Mouse (Mus musculus) brain, embryonic 18.5 days (tissue): ENCODE measurements around the gene Prdm15.

Experiments
- DNase-seq: peaks from one replicate; pipeline ENCODE4 v3.0.0-alpha.2; 2012; ENCODE audit warnings: low read depth, low spot score

Gene Prdm15

GRCm38 (mm10) chr16:97819532-97819931 lies 32.1 kb downstream of the Prdm15 start:
- no peak for DNase-seq

GRCm38 (mm10) chr16:97817414-97817813 lies 34.2 kb downstream of the Prdm15 start:
- no peak for DNase-seq

- DNase-seq, result no peak
Observed at GRCm38 (mm10) chr16:97815269-97815668, 36.4 kb downstream of the Prdm15 start.

- DNase-seq, result no peak
Observed at GRCm38 (mm10) chr16:97814060-97814459, 37.6 kb downstream of the Prdm15 start.

- DNase-seq, result no peak
Observed at GRCm38 (mm10) chr16:97808881-97809280, 42.8 kb downstream of the Prdm15 start.

GRCm38 (mm10) chr16:97805646-97806045 lies 46.0 kb downstream of the Prdm15 start:
- DNase-seq, result no peak

- DNase-seq, result peak; percentile 24
Observed at GRCm38 (mm10) chr16:97804680-97805547, 46.7 kb downstream of the Prdm15 start.

- DNase-seq, result no peak
Observed at GRCm38 (mm10) chr16:97797950-97798869, 53.4 kb downstream of the Prdm15 start.

GRCm38 (mm10) chr16:97797212-97797611 lies 54.4 kb downstream of the Prdm15 start:
- DNase-seq, result no peak

GRCm38 (mm10) chr16:97794256-97794655 lies 57.4 kb downstream of the Prdm15 start:
- DNase-seq, result no peak

GRCm38 (mm10) chr16:97783057-97783456 lies 68.6 kb downstream of the Prdm15 start:
- no peak for DNase-seq

GRCm38 (mm10) chr16:97778353-97779025 lies 73.2 kb downstream of the Prdm15 start:
- no peak for DNase-seq

GRCm38 (mm10) chr16:97766501-97766900 lies 85.1 kb downstream of the Prdm15 start:
- no peak for DNase-seq

- DNase-seq, result no peak
Observed at GRCm38 (mm10) chr16:97764626-97765025, 87.0 kb downstream of the Prdm15 start.

GRCm38 (mm10) chr16:97763990-97764340 lies 87.7 kb downstream of the Prdm15 start:
- DNase-seq, result no peak

- no peak for DNase-seq
Observed at GRCm38 (mm10) chr16:97763061-97763989, 88.3 kb downstream of the Prdm15 start, which contains the start of gene Ripk4. TSS of gene Ripk4 (minus strand) at chr16:97763787.

- no peak for DNase-seq
Observed at GRCm38 (mm10) chr16:97761782-97762181, 89.9 kb downstream of the Prdm15 start.

GRCm38 (mm10) chr16:97759681-97760080 lies 92.0 kb downstream of the Prdm15 start:
- DNase-seq, result no peak

- no peak for DNase-seq
Observed at GRCm38 (mm10) chr16:97758288-97758687, 93.4 kb downstream of the Prdm15 start.

GRCm38 (mm10) chr16:97756460-97756859 lies 95.2 kb downstream of the Prdm15 start:
- no peak for DNase-seq
